Mouse (Mus musculus): Measurements from ENCODE around the gene Prima1. TPM values are rescaled to one million over a fixed set of nuclear protein-coding genes. Genes with fewer than 3 reads are reported as not detected.
A peak's percentile ranks its signal among the peaks of the same experiment; 100 is the strongest.

Prima1 gene
- polyA plus RNA-seq, 1 experiment from 2014 or later: 3.2 TPM

- ATAC-seq (ENCODE audit: low FRiP score): no peak
- 86% methylated on average over 9 of the region's 9 CpGs for WGBS
- Histone ChIP-seq H3K27ac (replicated peaks) (no peak overlapping the region), H3K4me3 (replicated peaks) (no peak overlapping the region), H3K9ac (replicated peaks) (no peak overlapping the region), H3K36me3 (no peaks in the 10 kb centered on the region), H3K9me3 (replicated peaks) (no peaks in the 10 kb centered on the region), H3K4me2 (no peak overlapping the region), H3K4me1 (no peaks in the 10 kb centered on the region; the same call in 1 of the 2 replicates), H3K27me3 (replicated peaks) (no peaks in the 10 kb centered on the region)
Observed at GRCm38 (mm10) chr12:103223671-103224070, 18.3 kb downstream of the Prima1 start.

GRCm38 (mm10) chr12:103215877-103216610 is 25.9 kb downstream of the Prima1 start:
- no peak overlapping the region for H3K4me2 ChIP-seq
- no peak for ATAC-seq (ENCODE audit: low FRiP score)
- H3K36me3 ChIP-seq: no peaks in the 10 kb centered on the region
- 72% methylated on average over 6 of the region's 6 CpGs for WGBS
- H3K27ac ChIP-seq (replicated peaks): no peak overlapping the region
- no peaks in the 10 kb centered on the region for H3K27me3 ChIP-seq (replicated peaks)
- H3K9ac ChIP-seq (replicated peaks): no peak overlapping the region
- H3K9me3 ChIP-seq (replicated peaks): no peaks in the 10 kb centered on the region
- H3K4me3 ChIP-seq (replicated peaks): no peak overlapping the region
- peaks cover 19% of the 10 kb centered on the region for H3K4me1 ChIP-seq

GRCm38 (mm10) chr12:103214797-103215196 is 27.2 kb downstream of the Prima1 start:
- no peak overlapping the region for H3K4me2 ChIP-seq
- H3K9ac ChIP-seq (replicated peaks): no peak overlapping the region
- WGBS: 90% methylated on average over 2 of the region's 2 CpGs
- ATAC-seq (ENCODE audit: low FRiP score): peak; percentile 46; the same call in 1 of the 2 replicates
- no peaks in the 10 kb centered on the region for H3K9me3 ChIP-seq (replicated peaks)
- peak overlapping the region; percentile 58 for H3K27ac ChIP-seq (replicated peaks)
- H3K4me3 ChIP-seq (replicated peaks): no peak overlapping the region
- peaks cover 19% of the 10 kb centered on the region for H3K4me1 ChIP-seq
- no peaks in the 10 kb centered on the region for H3K27me3 ChIP-seq (replicated peaks)
- H3K36me3 ChIP-seq: no peaks in the 10 kb centered on the region

- peaks cover 19% of the 10 kb centered on the region for H3K4me1 ChIP-seq
- ATAC-seq (ENCODE audit: low FRiP score): peak; percentile 71
- no peak overlapping the region for H3K9ac ChIP-seq (replicated peaks)
- H3K9me3 ChIP-seq (replicated peaks): no peaks in the 10 kb centered on the region
- no peaks in the 10 kb centered on the region for H3K27me3 ChIP-seq (replicated peaks)
- H3K4me3 ChIP-seq (replicated peaks): no peak overlapping the region
- H3K36me3 ChIP-seq: no peaks in the 10 kb centered on the region
- no peak overlapping the region for H3K4me2 ChIP-seq
- WGBS: 30% methylated on average over 10 of the region's 10 CpGs
- peak overlapping the region; percentile 58 for H3K27ac ChIP-seq (replicated peaks)
Observed at GRCm38 (mm10) chr12:103214270-103214669, 27.7 kb downstream of the Prima1 start.

- Histone ChIP-seq H3K9ac (replicated peaks) (no peak overlapping the region), H3K27ac (replicated peaks) (no peak overlapping the region), H3K4me3 (replicated peaks) (no peak overlapping the region), H3K36me3 (no peaks in the 10 kb centered on the region), H3K27me3 (replicated peaks) (no peaks in the 10 kb centered on the region), H3K4me1 (peaks cover 19% of the 10 kb centered on the region), H3K9me3 (replicated peaks) (no peaks in the 10 kb centered on the region), H3K4me2 (no peak overlapping the region)
- no peak for ATAC-seq (ENCODE audit: low FRiP score)
- WGBS: 96% methylated on average over 2 of the region's 2 CpGs
Observed at GRCm38 (mm10) chr12:103213591-103213990, 28.4 kb downstream of the Prima1 start.

- Histone ChIP-seq H3K9me3 (replicated peaks) (no peaks in the 10 kb centered on the region), H3K27me3 (replicated peaks) (no peaks in the 10 kb centered on the region), H3K4me2 (no peak overlapping the region), H3K9ac (replicated peaks) (no peak overlapping the region), H3K36me3 (no peaks in the 10 kb centered on the region), H3K4me3 (replicated peaks) (no peak overlapping the region), H3K4me1 (peaks cover 19% of the 10 kb centered on the region), H3K27ac (replicated peaks) (no peak overlapping the region)
- 51% methylated on average over 5 of the region's 5 CpGs for WGBS
- ATAC-seq (ENCODE audit: low FRiP score): no peak
Observed at GRCm38 (mm10) chr12:103211078-103211477, 30.9 kb downstream of the Prima1 start.

GRCm38 (mm10) chr12:103209581-103209980 is 32.4 kb downstream of the Prima1 start:
- 93% methylated on average over 7 of the region's 7 CpGs for WGBS
- Histone ChIP-seq H3K4me2 (no peak overlapping the region), H3K9ac (replicated peaks) (no peak overlapping the region)

GRCm38 (mm10) chr12:103205561-103205960 is 36.4 kb downstream of the Prima1 start:
- ATAC-seq (ENCODE audit: low FRiP score): no peak
- no peaks in the 10 kb centered on the region for H3K27me3 ChIP-seq (replicated peaks)
- H3K4me1 ChIP-seq: peaks cover 16% of the 10 kb centered on the region
- no peak overlapping the region for H3K4me2 ChIP-seq
- WGBS: 68% methylated on average over 7 of the region's 7 CpGs
- no peaks in the 10 kb centered on the region for H3K36me3 ChIP-seq
- H3K4me3 ChIP-seq (replicated peaks): no peak overlapping the region
- H3K9me3 ChIP-seq (replicated peaks): no peaks in the 10 kb centered on the region
- no peak overlapping the region for H3K9ac ChIP-seq (replicated peaks)
- H3K27ac ChIP-seq (replicated peaks): no peak overlapping the region

More at GRCm38 (mm10) chr12:103209581-103209980, 32.4 kb downstream of the Prima1 start:
- Histone ChIP-seq H3K4me1 (peaks cover 9% of the 10 kb centered on the region), H3K27ac (replicated peaks) (no peak overlapping the region), H3K27me3 (replicated peaks) (no peaks in the 10 kb centered on the region), H3K36me3 (no peaks in the 10 kb centered on the region), H3K9me3 (replicated peaks) (no peaks in the 10 kb centered on the region), H3K4me3 (replicated peaks) (no peak overlapping the region)
- ATAC-seq (ENCODE audit: low FRiP score): no peak

GRCm38 (mm10) chr12:103202592-103203544 is 39.1 kb downstream of the Prima1 start:
- Histone ChIP-seq H3K4me2 (no peak overlapping the region), H3K36me3 (no peaks in the 10 kb centered on the region), H3K27me3 (replicated peaks) (no peaks in the 10 kb centered on the region), H3K4me3 (replicated peaks) (no peak overlapping the region), H3K27ac (replicated peaks) (peak overlapping the region; percentile 60), H3K4me1 (peaks cover 16% of the 10 kb centered on the region), H3K9me3 (replicated peaks) (no peaks in the 10 kb centered on the region), H3K9ac (replicated peaks) (no peak overlapping the region)
- WGBS: 17% methylated on average over 11 of the region's 11 CpGs
- ATAC-seq (ENCODE audit: low FRiP score): peak; percentile 57

GRCm38 (mm10) chr12:103192996-103193395 is 49.0 kb downstream of the Prima1 start:
- Histone ChIP-seq H3K4me1 (0 out of 2 replicates have a peak, but pooled peaks cover 7% of the 10 kb centered on the region), H3K27me3 (replicated peaks) (no peaks in the 10 kb centered on the region), H3K27ac (replicated peaks) (no peak overlapping the region), H3K4me3 (replicated peaks) (no peak overlapping the region), H3K9me3 (replicated peaks) (no peaks in the 10 kb centered on the region), H3K36me3 (no peaks in the 10 kb centered on the region), H3K9ac (replicated peaks) (no peak overlapping the region), H3K4me2 (no peak overlapping the region)
- ATAC-seq (ENCODE audit: low FRiP score): no peak
- WGBS: 61% methylated on average over 5 of the region's 5 CpGs

GRCm38 (mm10) chr12:103189771-103190170 is 52.2 kb downstream of the Prima1 start:
- no peak overlapping the region for H3K4me2 ChIP-seq
- H3K27me3 ChIP-seq (replicated peaks): no peaks in the 10 kb centered on the region
- no peaks in the 10 kb centered on the region for H3K9me3 ChIP-seq (replicated peaks)
- H3K9ac ChIP-seq (replicated peaks): no peak overlapping the region
- H3K36me3 ChIP-seq: peaks cover 3% of the 10 kb centered on the region; the same call in 1 of the 2 replicates
- H3K27ac ChIP-seq (replicated peaks): no peak overlapping the region; the same call in 1 of the 2 replicates
- H3K4me1 ChIP-seq: 0 out of 2 replicates have a peak, but pooled peaks cover 7% of the 10 kb centered on the region
- 39% methylated on average over 12 of the region's 12 CpGs for WGBS
- H3K4me3 ChIP-seq (replicated peaks): no peak overlapping the region
- ATAC-seq (ENCODE audit: low FRiP score): peak; percentile 37; the same call in 1 of the 2 replicates
